Mouse (Mus musculus) myocyte (in vitro differentiated cells): ENCODE data around the gene Sox5.

ENCODE experiments used
- E2F4 ChIP-seq: IDR thresholded peaks from one replicate; pipeline ENCODE4 v1.6.1; 2011; ENCODE audit warnings: mild to moderate bottlenecking, control low read depth, moderate library complexity; ENCODE audit not compliant: insufficient read depth
- MYOD1 ChIP-seq, 3 experiments: IDR thresholded peaks; one replicate each; pipeline ENCODE4 v1.6.1; 2011; ENCODE audit warnings: control low read depth in 2 of 3, low read depth in 2 of 3, mild to moderate bottlenecking in 2 of 3, moderate library complexity in 1 of 3; ENCODE audit not compliant: insufficient read length in 2 of 3, control insufficient read depth in 1 of 3
- POLR2A ChIP-seq: IDR thresholded peaks from one replicate; pipeline ENCODE4 v1.6.1; 2011; ENCODE audit warnings: low read depth, mild to moderate bottlenecking, control low read depth, moderate library complexity; ENCODE audit not compliant: insufficient read length
- SRF ChIP-seq: IDR thresholded peaks from one replicate; pipeline ENCODE4 v1.6.1; 2011; ENCODE audit warnings: low read depth; ENCODE audit not compliant: control insufficient read depth, insufficient read length
- TCF12 ChIP-seq: IDR thresholded peaks from one replicate; pipeline ENCODE4 v1.6.1; 2011; ENCODE audit warnings: mild to moderate bottlenecking, control low read depth; ENCODE audit not compliant: poor library complexity, insufficient read depth, severe bottlenecking
- USF1 ChIP-seq: IDR thresholded peaks from one replicate; pipeline ENCODE4 v1.6.1; 2011; ENCODE audit warnings: low read depth, mild to moderate bottlenecking, control low read depth, moderate library complexity

- no peak for TF ChIP-seq USF1
- no peak for TF ChIP-seq POLR2A
- TF ChIP-seq E2F4: no peak
- TF ChIP-seq SRF: no peak
- no peak for TF ChIP-seq MYOD1 (IDR thresholded peaks at IDR 0.05; ENCODE audit: control insufficient read depth in 1 of 3, insufficient read length in 2 of 3, low read depth in 2 of 3)
- no peak for TF ChIP-seq TCF12
These were observed 22.6 kb downstream of the Sox5 start for GRCm38 (mm10) chr6:144759193-144759592.
